Mouse (Mus musculus) myocyte (in vitro differentiated cells): ENCODE measurements around the gene Gas6.

Source experiments
- CEBPB ChIP-seq: IDR thresholded peaks from 2 replicates; pipeline ENCODE4 v1.6.1; 2011; ENCODE audit warnings: mild to moderate bottlenecking, moderate library complexity; ENCODE audit not compliant: poor library complexity, insufficient read depth, severe bottlenecking
- MYOD1 ChIP-seq, 3 experiments: IDR thresholded peaks; one replicate each; pipeline ENCODE4 v1.6.1; 2011; ENCODE audit warnings: control low read depth in 2 of 3, low read depth in 2 of 3, mild to moderate bottlenecking in 2 of 3, moderate library complexity in 1 of 3; ENCODE audit not compliant: insufficient read length in 2 of 3, control insufficient read depth in 1 of 3
- POLR2A ChIP-seq: IDR thresholded peaks from one replicate; pipeline ENCODE4 v1.6.1; 2011; ENCODE audit warnings: low read depth, mild to moderate bottlenecking, control low read depth, moderate library complexity; ENCODE audit not compliant: insufficient read length
- POLR2AphosphoS2 ChIP-seq: IDR thresholded peaks from one replicate; pipeline ENCODE4 v1.6.1; 2011; ENCODE audit warnings: low read depth, control low read depth; ENCODE audit not compliant: insufficient read length
- SRF ChIP-seq: IDR thresholded peaks from one replicate; pipeline ENCODE4 v1.6.1; 2011; ENCODE audit warnings: low read depth; ENCODE audit not compliant: control insufficient read depth, insufficient read length
- USF1 ChIP-seq: IDR thresholded peaks from one replicate; pipeline ENCODE4 v1.6.1; 2011; ENCODE audit warnings: low read depth, mild to moderate bottlenecking, control low read depth, moderate library complexity

- TF ChIP-seq POLR2A (no peak), POLR2AphosphoS2 (no peak), SRF (no peak), CEBPB (no peak), USF1 (no peak), MYOD1 (IDR thresholded peaks at IDR 0.05; ENCODE audit: control insufficient read depth in 1 of 3, insufficient read length in 2 of 3, low read depth in 2 of 3) (no peak)
Measured at GRCm38 (mm10) chr8:13465324-13465723, 29.0 kb downstream of the Gas6 start.
